Mouse (Mus musculus) heart, adult 2 months (tissue): ENCODE results near the gene Sema3a.

Experiments used
- CTCF ChIP-seq: fragments of 200-600 bp; IDR thresholded peaks from 2 replicates; pipeline ENCODE4 v1.8.1; 2022; ENCODE audit warnings: antibody characterized with exemption, mild to moderate bottlenecking, moderate library complexity
- EP300 ChIP-seq: fragments of 200-500 bp; IDR thresholded peaks from 2 replicates; pipeline ENCODE4 v1.6.1; 2011; ENCODE audit warnings: low read depth, low read length, control low read depth; ENCODE audit not compliant: insufficient read depth
- POLR2A ChIP-seq: fragments of 200-500 bp; IDR thresholded peaks from 2 replicates; pipeline ENCODE4 v1.6.1; 2011; ENCODE audit warnings: mild to moderate bottlenecking, low read depth, low read length, control low read depth; ENCODE audit not compliant: insufficient read depth

DNA sequence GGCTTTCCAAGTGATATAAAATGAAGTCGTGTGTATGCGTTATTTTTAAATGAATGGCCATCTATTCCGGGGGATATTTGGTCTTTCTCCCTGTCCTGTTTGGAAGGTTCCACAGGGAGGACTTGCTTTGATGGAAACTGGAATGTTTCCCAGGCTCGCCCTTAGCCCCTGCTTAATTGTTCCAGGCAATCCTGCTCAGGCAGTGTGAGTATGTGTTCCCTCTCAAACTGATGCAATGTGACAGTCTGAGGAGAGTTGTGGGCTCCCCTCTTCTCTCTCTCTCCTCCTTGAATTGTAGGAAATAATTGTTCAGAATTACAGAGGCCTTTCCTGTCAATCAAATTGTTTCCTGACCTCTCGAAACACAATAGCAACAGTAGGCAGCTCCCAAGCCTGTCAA is 202.1 kb downstream of the Sema3a start:
- TF ChIP-seq CTCF (no peak), POLR2A (no peak), EP300 (no peak)
